Mouse (Mus musculus): ENCODE measurements around the gene Tspan15.

The Tspan15 gene

DNA sequence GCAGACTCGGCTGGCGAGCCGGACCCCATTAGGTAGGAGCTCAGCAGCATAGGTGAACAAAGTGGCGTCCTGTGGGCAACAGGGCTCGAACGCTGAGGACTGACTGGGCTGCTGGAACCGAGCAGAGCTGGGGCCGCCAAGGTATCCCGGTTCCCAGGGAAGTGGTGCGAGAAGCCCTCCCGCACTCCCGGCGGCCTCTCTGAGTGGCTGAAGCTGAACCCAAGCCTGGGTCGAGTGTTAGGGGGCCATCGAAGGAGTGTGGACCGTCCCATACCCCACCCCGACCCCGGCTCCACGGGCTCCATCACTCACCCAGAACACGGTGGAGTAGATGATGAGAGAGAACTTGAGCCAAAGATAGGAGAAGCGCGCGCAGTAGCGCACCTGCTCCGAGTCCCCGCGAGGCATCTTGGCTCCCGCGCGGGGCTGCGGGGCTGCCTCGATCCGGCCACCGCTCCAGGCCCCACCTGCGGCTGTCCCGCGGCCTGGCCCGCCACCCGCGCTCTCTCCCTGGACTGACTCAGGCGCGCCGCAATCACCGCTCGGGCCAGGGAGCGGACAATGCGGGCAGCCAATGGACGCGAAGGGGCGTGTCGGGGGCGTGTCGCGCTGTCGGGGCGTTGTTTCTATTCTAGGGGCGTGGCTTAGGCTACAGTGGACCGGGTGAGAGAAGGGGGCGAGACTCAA lies at the start of gene Tspan15:
Tspan15 (minus strand) TSS at position 544 of the 687 bp plus-strand sequence.
- DNase-seq (ENCODE audit: low read depth, low spot score), result peak; percentile 87

DNA sequence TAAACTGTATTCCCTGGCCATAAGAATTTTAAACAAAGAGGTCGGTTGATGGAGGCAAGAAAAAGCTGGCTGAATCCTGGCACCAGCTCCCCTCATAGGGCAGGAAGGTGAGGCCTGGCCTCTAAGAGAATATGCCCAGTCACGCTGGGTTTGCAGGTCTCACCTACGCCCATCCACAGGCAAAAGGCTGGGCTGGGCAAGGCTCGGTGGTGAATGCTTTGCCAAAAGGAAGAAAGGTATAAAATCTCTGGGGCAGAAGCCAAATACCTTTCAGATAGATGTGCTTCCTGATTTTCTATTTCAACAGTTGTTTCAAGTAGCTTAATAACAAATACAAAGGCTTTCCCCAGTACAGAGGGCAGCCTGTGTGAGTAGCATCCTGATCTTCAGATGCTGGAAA lies 48.6 kb upstream of the Tspan15 start:
- no peak for DNase-seq (ENCODE audit: low read depth, low spot score)

DNA sequence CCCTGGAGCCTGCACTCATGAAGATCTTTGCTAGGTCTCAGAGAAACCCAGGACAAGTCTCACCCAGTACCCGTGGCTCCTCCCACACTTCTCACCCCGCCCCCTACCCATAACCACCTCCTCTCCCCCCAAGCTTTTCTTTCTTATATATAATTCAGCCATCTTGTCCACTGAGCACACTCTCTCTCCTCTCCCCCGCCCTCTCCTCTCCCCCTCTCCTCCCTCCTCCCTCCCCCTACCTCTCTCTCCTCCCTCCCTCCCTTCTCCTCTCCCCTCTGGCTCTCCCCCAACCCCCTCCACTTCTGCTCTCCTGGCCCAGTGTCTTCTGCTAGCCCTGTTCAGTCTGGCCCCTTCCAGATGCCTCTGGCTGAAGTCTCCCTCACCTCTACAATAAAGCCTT lies 48.0 kb upstream of the Tspan15 start:
- no peak for DNase-seq (ENCODE audit: low read depth, low spot score)

DNA sequence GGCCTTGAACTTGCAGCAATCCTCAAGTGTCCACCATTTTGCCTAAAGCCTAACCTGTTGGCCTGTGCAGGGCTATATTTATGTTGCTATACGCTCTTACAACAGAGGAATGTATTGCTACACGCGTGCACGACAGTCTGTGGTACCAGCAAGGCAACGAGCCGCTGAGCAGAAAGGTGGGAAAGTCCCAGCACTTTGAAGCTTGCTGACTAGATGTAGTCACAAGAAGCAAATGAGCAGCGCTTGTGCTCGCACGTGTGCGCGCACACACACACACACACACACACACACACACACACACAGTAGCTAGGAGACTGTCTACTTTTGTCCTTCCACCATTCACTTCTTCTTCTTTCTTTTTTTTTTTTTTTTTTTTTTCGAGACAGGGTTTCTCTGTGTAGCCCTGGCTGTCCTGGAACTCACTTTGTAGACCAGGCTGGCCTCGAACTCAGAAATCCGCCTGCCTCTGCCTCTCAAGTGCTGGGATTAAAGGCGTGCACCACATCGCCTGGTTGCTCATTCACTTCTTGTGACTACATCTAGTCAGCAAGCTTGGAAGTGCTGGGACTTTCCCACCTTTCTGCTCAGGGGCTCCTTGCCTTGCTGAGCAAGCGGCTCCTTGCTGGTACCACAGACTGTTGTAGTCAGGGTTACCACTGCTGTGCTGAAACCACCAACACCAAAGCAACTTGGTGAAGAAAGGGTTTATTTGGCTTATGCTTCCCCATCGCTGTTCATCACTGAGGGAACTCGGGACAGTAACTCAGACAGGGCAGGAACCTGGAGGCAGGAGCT lies 46.6 kb upstream of the Tspan15 start:
- DNase-seq (ENCODE audit: low read depth, low spot score), result no peak

DNA sequence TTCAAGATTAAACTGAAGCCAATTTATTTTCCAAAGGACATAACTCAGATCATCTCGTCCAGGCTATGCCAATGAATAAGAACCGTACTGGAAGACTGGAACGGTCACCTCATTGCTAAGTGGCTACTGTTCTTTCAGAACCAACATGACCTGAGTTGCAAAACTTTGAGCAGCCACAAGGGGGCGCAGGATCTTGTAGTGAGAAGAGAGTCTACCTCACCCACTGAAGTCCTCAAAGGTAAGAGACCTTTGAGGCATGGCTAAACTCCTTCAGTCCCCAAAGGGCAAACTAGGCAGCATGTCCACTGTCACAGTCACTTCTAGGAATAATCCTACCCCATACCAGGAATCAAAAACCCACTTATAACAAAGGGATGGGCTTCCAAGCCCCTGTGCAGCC lies 44.2 kb upstream of the Tspan15 start:
- peak; percentile 69 for DNase-seq (ENCODE audit: low read depth, low spot score)

DNA sequence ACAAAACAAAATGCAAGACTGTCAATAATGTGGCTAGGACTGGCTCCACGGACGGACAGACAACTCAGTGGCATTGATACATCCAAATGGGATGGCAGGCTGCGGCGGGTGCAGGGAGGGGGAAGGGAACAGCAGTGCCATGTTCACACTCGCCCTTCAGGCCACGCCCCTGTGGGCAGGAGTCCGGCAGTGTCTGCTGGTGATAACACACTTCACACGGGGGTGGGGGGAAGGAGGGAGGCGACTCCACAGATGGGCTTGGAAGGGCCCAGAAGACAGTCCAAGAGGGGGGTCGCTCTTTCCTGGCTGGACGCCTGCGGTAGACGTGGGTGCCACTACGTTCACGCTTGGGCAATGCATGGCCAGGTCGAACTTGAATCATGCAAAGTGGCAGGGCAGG lies 38.2 kb upstream of the Tspan15 start:
- DNase-seq (ENCODE audit: low read depth, low spot score), result no peak

DNA sequence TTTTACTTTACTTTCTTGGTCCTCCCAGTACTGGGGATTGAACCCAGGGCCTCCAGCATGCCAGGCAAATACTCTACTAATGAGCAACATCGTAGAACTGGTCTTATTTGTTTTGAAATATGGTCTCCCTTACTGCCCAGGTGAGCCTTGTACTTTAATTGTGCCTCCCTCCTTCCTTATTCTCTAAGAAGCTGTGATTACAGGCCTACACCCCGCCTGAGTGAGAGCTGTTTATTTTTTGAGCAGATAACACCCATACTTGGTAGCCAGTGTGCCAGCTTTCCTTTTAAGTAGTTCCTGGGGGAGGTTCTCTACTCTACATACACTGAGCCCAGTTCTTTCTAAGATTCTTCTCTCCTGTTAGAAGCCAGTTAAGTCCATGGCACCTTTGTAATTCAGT lies 33.2 kb upstream of the Tspan15 start:
- DNase-seq (ENCODE audit: low read depth, low spot score), result no peak

DNA sequence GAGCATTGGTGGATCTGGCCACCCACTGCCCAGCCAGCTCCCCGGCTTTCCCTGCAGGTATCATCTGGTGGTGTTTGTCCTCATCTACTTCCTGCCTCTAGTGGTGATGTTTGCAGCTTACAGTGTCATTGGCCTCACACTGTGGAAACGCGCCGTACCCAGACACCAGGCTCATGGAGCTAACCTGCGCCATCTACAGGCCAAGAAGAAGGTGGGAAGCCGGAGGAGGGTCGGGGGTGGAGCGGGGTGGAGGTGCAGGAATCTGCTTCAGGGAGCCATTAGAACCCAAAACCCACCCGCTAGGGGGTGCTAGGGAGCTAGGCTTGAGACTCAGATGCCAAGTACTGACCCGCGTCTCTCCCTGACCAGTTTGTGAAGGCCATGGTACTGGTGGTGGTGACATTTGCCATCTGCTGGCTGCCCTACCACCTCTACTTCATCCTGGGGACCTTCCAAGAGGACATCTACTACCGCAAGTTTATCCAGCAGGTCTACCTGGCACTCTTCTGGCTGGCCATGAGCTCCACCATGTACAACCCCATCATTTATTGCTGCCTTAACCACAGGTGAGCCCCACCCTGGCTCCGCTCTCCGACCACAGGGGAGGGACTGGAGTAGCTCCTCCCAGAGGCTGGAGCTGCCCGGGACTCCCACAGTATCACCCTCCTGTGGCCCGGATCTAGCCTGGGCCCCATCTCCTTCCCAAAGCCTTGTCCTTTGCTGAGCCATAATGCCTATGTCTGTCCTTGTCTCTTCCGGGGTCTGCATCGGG lies 30.2 kb upstream of the Tspan15 start:
- DNase-seq (ENCODE audit: low read depth, low spot score), result peak; percentile 87

DNA sequence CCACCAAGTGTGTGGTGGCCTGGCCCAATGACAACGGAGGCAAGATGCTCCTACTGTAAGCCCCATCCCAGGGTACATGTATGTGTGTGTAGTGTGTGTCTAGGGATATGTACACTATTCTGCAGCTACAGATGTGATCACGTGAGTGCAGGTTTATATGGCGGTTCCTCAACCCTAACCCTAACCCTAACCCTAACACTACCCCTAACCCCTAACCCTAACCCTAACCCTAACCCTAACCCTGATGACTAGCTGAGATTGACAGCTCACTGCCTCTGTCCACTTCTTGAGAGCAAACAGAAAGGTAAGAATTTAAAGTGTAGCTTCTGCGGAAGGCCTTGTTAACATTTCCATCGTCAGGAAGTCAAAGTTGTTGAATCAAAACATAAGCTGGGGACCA lies 27.2 kb upstream of the Tspan15 start:
- no peak for DNase-seq (ENCODE audit: low read depth, low spot score)

DNA sequence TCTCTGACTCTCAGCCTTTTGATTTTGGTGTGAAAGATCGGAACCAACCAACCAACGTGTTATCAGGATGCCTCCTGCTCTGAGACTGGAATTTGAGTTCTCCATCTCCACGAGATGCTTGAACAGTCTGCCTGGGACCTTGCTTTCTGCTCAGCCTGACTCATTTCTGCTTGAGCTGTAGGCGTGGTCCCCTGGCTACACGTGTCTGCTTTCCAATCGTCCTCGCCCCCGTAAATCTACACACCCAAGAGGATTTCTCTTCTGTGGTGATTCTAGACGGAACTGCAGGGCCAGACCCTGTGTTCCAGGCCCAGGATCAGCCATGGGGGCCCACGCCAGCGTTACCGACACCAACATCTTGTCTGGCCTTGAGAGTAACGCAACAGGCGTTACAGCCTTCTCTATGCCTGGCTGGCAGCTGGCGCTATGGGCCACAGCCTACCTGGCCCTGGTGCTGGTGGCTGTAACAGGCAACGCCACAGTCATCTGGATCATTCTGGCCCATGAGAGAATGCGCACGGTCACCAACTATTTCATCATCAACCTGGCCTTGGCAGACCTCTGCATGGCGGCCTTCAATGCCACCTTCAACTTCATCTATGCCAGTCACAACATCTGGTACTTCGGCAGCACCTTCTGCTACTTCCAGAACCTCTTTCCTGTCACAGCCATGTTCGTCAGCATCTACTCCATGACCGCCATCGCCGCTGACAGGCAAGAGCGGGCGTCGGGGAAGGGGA lies 21.6 kb upstream of the Tspan15 start:
- no peak for DNase-seq (ENCODE audit: low read depth, low spot score)

DNA sequence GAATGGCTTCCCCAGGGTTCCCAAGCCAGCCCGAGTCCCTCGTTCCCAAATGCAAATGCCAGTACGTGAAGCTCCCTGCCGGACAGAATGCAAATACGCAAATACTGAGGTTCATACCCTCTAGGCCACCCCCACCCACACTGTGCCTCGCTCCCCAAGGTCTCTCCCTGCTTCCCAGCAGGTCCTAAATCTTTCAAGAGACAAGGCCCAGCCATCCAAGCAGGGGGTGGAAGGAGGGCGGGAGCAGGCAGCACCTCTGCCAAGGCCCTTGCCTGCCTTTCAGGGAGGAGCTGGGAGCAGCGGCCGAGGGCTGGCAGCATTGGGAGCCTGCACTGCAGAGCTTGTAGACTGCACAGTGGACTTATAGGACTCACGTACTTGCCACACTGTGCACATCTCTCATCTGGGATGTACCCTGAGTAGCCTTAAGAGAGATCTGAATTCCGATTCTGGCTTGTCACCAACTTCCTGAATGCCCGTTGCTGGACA lies 21.0 kb upstream of the Tspan15 start, which contains the start of gene Tacr2:
Tacr2 (plus strand) TSS at position 439 of the 489 bp plus-strand sequence.
- DNase-seq (ENCODE audit: low read depth, low spot score), result no peak

DNA sequence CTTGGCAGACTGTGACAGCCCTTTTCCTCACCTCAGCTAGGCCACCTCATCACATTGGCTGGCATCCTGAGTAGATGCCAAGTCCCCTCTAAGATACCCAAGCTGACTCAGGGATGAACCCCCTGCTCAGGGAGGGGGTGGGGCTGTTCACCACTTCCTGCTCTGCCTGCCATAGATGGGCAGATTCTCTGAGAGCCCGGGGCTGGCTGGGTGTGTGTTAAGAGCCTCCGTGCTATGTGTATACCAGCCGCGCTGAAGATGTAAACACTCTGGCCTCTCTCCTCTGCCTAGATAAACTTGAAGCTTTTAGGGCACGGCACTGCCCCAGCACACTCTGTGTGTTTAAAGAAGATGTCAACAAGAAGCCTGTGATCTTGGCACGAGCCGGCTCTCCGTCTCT lies 16.8 kb upstream of the Tspan15 start:
- no peak for DNase-seq (ENCODE audit: low read depth, low spot score)

DNA sequence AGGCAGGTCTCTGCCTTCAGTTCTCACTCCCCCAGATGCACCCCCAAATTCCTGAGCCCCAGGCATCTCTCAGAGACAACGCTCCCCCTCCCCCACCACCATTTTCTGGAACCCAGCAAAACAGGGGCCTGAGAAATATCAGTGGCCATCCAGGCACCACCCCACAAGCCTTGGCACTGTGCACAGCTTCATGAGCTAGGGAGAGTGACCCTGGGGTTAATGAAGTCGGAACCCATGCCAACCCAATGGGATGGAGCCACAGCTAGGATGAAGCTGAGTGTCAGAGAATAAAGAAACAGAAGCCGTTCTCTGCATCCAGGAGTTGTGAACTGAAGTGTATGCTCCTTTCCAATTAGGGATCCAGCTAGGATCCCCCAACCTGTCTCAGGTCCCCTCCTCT lies 16.1 kb upstream of the Tspan15 start:
- DNase-seq (ENCODE audit: low read depth, low spot score), result no peak

DNA sequence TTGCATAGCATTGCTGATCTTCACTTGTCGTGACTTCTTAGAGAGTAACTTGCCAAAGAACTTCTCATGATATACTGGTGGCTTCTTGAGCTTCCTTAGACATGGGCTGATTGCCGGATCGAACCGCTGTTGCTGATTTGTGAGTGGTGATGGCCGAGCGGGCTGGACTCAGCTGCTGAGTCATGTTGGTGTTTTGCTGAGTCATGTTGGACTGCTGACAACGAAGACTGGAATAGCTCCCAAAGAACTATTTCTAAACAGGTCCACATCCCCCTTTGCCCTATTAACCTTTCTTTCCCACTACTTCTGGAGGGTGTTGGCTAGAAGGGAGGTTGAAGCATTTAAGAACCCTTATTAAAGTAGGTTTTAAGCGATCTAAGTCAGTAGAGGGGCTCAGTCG lies 13.0 kb upstream of the Tspan15 start:
- DNase-seq (ENCODE audit: low read depth, low spot score), result no peak

DNA sequence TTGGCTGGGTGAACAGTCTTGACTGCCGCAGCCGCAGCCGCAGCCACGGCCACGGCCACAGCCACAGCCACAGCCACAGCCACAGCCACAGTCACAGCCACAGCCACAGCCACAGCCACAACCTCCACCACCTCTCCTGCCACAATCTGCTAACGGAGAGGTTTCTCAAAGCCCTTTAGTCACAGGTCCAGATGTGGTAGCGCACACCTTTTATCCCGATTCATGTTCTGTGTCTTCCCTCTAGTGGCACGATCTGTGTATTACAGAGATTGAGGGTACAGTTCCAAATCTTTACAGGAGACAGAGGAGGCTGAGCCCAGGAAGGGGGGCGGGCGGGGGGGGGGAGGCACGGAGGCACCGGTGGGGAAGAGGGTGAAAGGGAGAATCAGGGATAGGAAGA lies 11.8 kb upstream of the Tspan15 start:
- DNase-seq (ENCODE audit: low read depth, low spot score), result peak; percentile 65

DNA sequence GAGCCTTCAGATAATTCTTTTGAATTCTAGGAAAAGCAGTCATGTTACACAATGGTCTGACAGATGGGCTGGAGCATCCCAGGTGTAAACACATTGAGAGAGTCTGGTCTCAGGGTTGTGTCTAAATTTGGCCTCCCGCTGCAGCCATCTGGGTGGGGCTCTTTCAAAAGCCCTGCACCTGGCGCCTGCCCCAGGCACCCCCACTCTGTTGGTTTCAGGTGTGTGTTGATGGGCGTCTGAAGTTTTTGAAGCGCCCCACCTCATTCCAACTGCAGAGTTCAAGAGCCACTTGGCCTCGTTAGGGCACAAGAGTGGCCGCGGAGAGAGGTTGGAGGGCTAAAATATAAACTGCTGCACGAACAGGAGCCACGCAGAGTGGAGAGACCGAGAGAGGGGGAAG lies 11.3 kb upstream of the Tspan15 start:
- peak; percentile 75 for DNase-seq (ENCODE audit: low read depth, low spot score)

DNA sequence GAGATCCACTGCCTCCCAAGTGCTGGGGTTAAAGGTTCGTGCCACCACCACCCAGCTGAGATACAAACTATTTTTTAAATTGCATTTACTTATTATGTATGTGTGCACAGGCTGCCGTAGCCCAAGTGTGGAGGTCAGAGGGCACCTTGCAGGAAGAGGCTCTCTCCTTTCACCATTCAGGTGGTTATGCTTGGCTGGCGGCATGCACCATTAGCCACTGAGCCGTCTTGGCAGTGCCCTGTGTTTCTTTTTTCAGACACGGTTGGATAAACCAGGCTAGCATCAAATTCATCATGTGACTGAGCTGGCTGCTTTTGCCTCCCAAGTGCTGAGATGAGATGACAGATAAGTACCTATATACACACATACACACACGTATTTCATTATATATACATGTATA lies 8.2 kb upstream of the Tspan15 start:
- peak; percentile 57 for DNase-seq (ENCODE audit: low read depth, low spot score)

DNA sequence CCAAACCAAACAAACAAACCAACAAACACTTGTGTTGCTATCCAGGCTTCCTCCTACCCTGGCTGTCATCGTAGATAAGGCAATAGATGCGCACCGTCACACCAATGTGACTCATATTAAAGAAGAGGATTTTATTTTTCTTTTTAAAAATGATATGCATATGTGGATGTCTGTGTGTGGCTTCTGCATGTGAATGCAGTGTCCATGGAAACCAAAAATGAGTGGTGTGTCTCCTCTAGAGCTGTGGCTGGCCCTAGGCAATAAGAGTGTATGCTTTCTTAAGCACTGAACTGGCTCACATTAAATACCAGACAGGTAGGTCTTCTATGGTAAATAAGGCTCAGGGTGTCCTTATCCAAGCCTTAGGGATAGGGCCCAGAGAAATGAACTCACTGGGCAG lies 7.6 kb upstream of the Tspan15 start:
- no peak for DNase-seq (ENCODE audit: low read depth, low spot score)

DNA sequence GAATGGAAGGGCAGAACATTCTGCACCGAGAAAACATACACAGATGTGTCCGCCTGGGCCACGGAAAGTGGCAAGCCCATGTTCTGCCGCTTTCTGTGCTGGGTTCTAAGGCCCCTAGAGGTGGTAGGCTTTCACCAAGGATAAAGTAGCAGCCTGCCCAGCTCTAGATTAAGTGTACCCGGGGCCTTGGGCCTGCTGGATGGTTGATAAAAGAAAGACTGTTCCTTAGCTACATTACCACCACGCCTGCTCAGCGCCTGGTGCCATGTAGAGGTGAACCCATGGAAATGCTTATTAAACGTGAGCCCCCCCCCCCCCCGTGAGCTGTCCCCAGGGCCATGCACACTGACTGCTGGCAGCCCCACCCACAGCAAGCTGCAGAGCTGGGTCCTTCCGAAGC lies 6.2 kb upstream of the Tspan15 start:
- no peak for DNase-seq (ENCODE audit: low read depth, low spot score)

DNA sequence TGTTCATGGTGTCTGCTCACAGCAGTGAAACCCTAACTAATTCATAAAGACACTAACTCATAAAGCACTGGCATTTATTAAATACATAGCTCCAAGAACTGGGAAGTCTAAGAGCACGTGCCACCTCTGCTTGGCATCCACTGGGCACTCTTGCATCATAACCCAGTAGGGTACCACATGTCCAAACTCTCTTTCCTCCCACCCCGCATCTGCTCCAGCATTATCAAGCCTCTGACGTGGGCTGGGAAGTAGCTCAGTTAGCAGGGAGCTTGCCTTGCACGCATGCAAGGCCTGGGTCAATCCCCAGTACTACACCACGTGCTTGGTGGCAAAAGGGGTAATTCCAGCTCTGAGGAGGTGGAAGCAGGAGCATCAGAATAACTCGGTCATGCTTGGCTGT lies 5.1 kb upstream of the Tspan15 start:
- DNase-seq (ENCODE audit: low read depth, low spot score), result no peak

DNA sequence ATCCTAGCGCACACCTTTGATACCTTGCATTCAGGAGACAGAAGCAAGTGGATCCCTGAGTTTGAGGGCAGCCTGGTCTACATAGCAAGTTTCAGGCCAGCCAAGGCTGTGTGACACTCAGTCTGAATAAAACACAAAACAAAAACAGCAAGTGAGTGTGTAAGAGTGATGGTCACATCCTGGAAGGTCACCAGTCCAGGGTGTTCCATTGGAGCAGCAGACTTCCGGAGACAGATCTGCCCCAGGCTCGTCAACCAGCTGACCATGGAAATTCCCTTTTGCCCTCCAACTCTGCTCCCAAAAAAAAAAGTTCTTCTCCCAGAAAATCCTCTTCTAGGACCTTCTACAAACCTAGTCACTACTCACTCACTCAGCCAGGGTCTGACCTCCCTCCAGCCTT lies 760 bp upstream of the Tspan15 start:
- no peak for DNase-seq (ENCODE audit: low read depth, low spot score)

DNA sequence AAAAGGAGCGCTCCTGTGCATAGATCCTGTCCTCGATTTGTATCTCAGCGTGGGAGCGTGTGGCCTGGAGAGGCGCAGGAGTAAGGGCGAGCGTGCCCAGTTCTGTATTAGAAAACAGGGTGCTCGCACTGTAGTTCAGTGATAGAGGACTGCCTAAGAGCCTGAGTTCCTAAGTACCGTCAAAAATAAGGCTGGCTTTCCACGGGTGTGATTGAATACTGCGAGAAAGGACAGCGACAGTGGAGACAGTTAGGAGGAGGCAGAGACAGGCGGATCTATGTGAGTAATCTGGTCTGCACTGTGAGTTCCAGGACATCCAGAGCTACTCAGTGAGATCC lies 313 bp upstream of the Tspan15 start:
- no peak for DNase-seq (ENCODE audit: low read depth, low spot score)
